Mouse (Mus musculus): ENCODE measurements around the gene Rapgef2.
A peak's percentile ranks its signal among the peaks of the same experiment; 100 is the strongest.

Gene Rapgef2

DNA sequence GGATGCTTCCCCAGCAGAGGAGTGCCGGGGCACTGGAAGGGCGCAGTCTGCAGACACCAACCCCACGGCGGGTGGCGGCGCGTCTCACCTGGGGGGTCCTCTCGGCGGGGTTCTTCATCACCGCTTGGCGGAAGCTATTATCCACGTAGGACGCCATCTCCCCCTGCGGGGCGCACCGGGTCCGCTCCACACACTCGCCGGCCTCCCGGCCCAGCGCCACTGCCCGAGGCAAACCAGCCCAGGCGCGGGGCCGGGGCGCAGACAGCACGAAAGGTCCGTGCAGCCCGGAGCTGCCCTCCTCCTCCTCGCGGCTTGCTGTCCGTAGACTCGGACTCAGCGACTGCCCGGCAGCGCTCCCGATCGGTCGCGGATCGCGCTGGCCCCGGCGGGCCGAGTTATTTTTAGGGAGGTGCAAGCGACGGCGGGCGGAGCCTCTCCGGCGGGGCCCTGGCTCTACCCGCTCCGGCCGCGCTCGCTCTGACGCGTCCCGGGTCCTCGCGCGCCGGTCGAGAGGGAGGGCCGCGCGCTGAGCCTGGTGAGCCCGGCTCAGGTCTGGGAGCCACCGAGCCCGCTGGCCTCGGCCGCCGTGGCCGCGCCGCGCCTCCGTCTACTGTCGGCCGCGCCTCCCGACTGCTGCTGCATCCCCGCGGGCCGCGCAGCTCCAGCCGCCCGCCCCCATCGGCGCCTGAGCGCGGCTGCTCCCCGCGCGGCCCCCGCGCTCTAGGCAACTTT lies at the start of gene Rapgef2:
Gene Rapgef2, minus strand, starts transcription at position 142 of the 732 bp plus-strand sequence.
- peak; percentile 70 for DNase-seq

DNA sequence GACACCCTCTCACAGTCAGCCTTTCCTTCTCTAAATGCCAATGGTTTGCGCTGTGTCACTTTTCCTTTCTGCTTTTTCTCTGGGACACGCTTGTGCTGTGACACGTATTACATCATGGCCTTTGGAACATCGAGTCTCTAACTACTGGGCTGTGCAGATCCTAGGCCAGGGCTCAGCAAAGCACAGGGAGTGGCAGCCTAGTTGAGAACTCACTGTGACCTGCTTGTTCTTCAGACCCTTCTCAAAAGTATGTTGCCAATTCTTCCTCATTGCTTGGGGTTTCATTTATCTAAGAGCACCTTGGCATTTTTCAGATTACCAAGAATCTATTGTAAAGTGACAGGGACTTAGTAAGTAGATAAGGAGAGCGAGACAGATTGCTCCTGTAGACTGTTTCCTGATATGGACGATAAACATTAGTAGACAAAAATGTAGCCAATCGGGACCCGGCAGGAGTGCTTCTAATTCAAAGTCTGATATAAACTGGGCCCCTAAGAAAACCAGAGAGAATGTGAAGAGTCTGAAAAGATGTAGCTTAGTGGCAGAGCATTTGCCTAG lies 47.4 kb upstream of the Rapgef2 start:
- DNase-seq, result no peak

- no peak for DNase-seq
Measured at GRCm38 (mm10) chr3:79333051-79333450, 46.7 kb upstream of the Rapgef2 start.

GRCm38 (mm10) chr3:79329691-79330315 lies 43.5 kb upstream of the Rapgef2 start:
- no peak for DNase-seq

DNA sequence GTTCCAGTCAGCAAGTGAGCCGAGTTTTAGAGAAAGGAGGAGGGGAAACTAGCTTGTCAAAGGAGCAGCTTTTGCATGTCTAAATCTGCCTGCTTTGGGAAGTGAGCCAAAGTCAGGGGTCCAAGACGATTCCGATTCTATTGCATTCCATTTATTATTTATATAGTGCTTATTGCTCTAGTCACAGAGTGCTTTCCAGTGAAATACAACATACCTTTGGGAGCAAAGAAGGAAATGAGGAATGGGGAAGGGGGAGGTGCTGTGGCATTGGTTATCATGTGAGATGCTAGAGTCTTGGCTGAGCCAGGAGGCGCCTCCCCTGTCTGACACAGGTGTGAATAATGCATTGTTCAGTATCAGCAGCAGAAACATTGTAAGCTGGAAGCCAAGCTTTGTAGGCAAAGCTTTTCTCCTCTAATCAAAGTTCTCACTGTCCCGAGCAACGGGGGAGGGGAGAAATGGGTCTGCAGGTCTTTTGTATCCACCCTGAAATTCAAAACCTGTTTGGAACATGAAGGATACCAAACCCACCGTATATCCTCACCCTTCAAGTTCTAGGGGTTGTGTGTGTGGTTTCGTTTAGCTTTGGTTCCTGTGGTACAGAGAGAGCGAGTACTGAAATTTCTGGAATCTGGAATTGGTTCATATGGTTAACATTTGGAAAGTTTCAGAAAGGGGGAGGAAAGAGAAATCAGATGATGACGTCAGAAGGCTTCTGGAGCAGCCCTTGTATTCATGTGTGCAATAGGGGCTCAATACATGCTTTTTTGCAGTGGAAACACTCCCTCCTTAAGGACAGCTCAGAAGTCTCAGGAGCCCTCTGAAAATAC lies 38.6 kb upstream of the Rapgef2 start:
- no peak for DNase-seq

- no peak for DNase-seq
Measured at GRCm38 (mm10) chr3:79314006-79314698, 27.8 kb upstream of the Rapgef2 start.

- DNase-seq, result no peak
Measured at GRCm38 (mm10) chr3:79311895-79312294, 25.6 kb upstream of the Rapgef2 start.

DNA sequence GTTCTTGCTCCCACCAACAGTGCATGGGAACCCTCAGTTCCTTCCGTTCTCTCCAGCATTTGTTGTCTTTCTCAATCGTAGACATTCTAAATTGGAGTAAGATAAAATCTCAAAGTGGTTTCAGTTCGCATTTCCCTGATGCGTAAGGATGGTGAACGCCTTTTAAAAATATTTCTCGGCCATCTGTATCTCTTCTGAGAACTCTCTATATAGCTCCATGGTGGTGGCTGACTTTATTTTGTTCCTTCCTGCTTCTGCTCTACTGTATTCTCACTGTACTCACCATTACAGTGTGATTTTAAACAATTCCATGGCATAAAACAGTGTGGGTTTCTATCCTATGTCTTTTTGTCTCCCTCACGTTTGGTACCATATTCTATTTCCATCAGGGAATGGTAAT lies 23.9 kb upstream of the Rapgef2 start:
- DNase-seq, result no peak

DNA sequence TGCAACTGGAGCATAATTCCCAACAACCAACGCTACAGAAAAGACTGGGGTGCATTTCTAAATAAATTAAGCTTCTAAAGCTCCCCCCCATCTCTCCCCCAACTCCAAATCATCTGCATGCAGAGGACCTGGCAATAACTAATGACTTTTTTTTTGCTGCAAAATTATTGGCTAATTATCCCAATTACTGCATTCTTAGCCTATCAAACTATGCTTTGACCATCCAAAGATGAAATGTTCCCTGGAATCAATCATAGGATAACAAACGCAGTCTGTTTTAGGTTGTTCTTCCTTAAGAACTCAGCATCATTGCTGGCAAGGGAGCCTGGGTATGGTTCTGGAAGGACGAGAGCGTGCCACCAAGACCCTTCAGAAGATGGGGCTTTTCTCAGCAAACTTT lies 22.3 kb upstream of the Rapgef2 start:
- DNase-seq, result no peak

DNA sequence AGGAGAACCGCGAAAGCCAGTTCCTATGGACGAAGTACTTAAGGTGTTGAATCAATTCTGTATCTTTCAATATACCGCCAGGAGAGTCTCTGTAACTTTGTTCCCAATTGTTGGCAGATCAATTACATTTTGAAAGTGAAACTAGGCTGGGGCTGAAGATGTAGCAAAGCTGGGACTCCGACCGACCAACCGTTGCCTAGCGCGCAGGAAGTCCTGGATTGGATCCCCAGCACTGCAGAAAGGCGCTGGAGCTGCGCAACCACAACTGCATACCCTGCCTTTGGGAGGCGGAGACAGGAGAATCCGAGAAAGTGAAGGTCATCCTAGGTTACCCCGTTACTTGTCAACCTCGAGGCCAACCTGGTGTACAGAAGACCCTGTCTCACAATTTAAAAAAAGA lies 13.1 kb upstream of the Rapgef2 start:
- DNase-seq, result no peak

DNA sequence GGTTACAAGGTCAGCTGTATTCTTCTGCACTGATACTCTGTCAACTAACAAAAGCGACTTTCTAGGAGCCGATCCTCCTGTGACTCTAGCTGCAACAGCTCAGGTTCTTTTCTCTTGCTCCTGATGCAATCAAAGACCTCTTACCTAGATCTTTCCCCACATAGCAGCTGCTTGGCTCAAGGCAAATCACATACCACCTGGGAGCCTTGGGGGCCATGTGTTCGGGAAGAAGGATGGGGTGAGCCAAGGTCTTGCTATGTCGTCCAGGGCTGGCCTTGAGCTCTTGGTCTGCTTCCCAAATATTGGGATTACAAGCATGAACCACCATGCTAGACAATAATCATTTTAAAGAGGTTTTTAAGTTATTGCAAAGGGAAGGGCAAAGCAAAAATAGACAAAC lies 11.0 kb upstream of the Rapgef2 start:
- DNase-seq, result no peak

GRCm38 (mm10) chr3:79296586-79296985 lies 10.3 kb upstream of the Rapgef2 start:
- DNase-seq, result no peak

DNA sequence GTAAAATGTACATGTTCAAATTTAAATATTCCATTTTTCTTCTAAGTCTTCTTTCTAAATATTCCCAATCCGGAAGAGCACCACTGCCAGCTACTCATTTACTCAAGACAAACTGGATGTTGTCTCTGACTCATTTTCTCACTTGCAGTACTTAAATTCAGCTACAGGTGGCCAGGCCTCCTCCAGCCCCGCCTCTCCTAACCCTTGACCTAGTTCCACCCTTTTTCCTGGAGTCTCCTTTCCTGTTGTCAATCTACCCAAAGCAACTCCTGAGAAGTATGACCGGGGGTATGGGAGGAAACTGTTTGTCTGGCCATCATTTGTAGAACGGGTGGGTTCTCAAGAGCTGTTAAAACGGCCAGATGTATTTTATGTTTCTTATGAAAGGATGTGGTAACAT lies 9.7 kb upstream of the Rapgef2 start:
- DNase-seq, result no peak

DNA sequence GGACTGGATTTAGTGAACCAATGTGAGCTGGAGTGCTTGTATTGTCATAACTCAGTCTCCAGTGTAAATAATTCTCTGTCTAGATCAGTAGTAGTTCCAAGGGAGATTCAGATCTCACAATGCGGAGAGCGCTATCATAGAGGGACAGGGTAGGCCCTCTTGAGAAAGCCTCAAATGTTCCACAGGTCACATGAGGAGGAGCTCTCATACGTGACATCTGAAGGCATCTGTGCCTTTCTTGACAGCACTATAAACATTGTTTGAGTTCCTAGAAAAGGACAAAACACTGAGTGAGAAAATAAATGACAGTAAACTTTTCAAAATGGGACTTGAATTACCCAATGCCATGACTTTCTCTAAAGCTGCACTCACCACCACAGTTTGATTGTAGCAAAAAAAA lies 8.4 kb upstream of the Rapgef2 start:
- no peak for DNase-seq

- DNase-seq, result no peak
Measured at GRCm38 (mm10) chr3:79293023-79293422, 6.7 kb upstream of the Rapgef2 start.

DNA sequence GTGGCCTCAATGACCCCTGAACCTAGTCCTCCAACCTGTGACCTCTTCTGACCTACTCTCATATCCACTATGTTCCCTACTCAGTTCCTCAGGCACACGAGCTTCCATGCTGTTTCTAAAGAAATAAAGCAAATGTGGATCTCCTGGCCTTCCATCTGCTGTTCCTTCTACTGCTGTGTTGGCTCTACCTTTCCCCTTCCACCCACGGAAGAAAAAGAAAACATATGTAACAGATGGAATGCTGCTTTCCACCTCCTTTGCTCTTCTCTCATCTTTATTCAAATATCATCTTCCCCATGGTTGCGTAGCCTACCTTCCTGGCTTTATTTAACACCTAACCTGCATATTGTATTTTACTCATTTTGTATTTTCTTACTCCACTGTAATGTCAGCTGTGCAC lies 2.7 kb upstream of the Rapgef2 start:
- no peak for DNase-seq

DNA sequence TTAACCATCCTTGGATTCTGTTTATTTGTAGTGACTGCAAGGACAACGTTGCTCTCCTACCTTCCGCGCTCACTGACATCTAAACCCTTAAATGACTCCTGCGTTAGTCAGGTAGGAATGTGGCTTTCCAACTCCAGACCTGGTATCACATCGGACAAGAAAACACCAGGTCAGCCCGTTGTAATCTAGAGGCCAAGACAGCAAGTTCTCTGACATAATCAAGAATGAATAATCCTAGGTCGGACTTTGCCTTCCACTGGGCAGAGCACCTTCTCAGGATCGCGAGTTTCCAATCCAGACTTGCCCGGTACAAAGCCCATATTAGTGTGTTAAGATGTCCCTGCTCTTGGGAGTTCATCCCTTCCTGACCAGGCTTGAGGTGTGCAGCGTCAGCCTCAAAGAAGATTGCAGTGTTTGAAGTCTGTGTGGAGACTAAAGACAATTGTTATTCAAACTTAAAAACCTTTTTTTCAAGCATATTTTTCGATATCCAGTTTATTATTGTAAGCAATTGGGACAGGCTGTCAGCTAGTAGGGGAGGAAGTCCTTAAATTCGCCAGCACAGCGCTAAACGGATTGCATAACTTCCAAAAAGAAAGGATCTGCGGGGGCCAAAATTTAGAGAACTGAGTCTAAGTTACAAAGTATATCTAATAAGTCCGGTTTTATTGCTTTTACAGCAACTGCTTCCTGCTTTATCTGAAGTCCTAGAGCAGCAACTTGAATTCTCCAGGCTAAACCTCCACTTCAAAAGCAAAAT lies 1.6 kb upstream of the Rapgef2 start:
- DNase-seq, result no peak

GRCm38 (mm10) chr3:79287108-79287576 lies 825 bp upstream of the Rapgef2 start:
- peak; percentile 93 for DNase-seq

GRCm38 (mm10) chr3:79286031-79286375 lies 314 bp downstream of the Rapgef2 start:
- no peak for DNase-seq

- peak; percentile 45 for DNase-seq
Measured at GRCm38 (mm10) chr3:79285097-79285675, 1.1 kb downstream of the Rapgef2 start.

- no peak for DNase-seq
Measured at GRCm38 (mm10) chr3:79283976-79284375, 2.3 kb downstream of the Rapgef2 start.

GRCm38 (mm10) chr3:79283031-79283430 lies 3.3 kb downstream of the Rapgef2 start:
- DNase-seq, result no peak

All from cerebellum, adult 11 months (tissue).